Mouse (Mus musculus) forebrain, embryonic 14.5 days (tissue): ENCODE measurements around the gene Tubg2. TPM values are rescaled to one million over a fixed set of nuclear protein-coding genes. Genes with fewer than 3 reads are reported as not detected.

Experiments
- ATAC-seq: fragments of 200-750 bp; cut with Nextera tagmentation; 2 replicates; pipeline ENCODE4 v1.8.0; 2017; ENCODE audit warnings: mild to moderate bottlenecking, moderate library complexity
- DNase-seq: peaks from one replicate; pipeline ENCODE4 v3.0.0-alpha.2; 2015; ENCODE audit warnings: low spot score
- H3K27ac ChIP-seq: fragments of 300-500 bp; sonication (generic); 2 replicates; pipeline ENCODE4 v1.5.1; 2014; ENCODE audit warnings: low read depth, mild to moderate bottlenecking, control low read depth, low read length, moderate library complexity
- H3K27me3 ChIP-seq: fragments of 300-500 bp; sonication (generic); replicated peaks from 2 replicates; pipeline ENCODE4 v1.6.1; 2014; ENCODE audit warnings: low read length, control low read depth, mixed read lengths; ENCODE audit not compliant: control insufficient read depth, insufficient read depth
- H3K36me3 ChIP-seq: fragments of 300-500 bp; sonication (generic); 2 replicates; pipeline ENCODE4 v1.6.1; 2014; ENCODE audit warnings: low read length, control low read depth; ENCODE audit not compliant: control insufficient read depth, insufficient read depth
- H3K4me1 ChIP-seq: fragments of 300-500 bp; sonication (generic); 2 replicates; pipeline ENCODE4 v1.6.1; 2014; ENCODE audit warnings: antibody characterized with exemption, low read length, control low read depth; ENCODE audit not compliant: control insufficient read depth, insufficient read depth
- H3K4me2 ChIP-seq: fragments of 300-500 bp; sonication (generic); 2 replicates; pipeline ENCODE4 v1.6.1; 2014; ENCODE audit warnings: mild to moderate bottlenecking, control low read depth, low read length
- H3K4me3 ChIP-seq: fragments of 300-500 bp; sonication (generic); 2 replicates; pipeline ENCODE4 v1.5.1; 2014; ENCODE audit warnings: low read depth, low read length, control low read depth
- H3K9ac ChIP-seq: fragments of 300-500 bp; sonication (generic); 2 replicates; pipeline ENCODE4 v1.6.1; 2014; ENCODE audit warnings: mild to moderate bottlenecking, low read length, control low read depth, moderate library complexity
- H3K9me3 ChIP-seq: fragments of 300-500 bp; sonication (generic); replicated peaks from 2 replicates; pipeline ENCODE4 v1.6.1; 2016; ENCODE audit warnings: low read length, control low read depth, mixed read lengths; ENCODE audit not compliant: control insufficient read depth
- WGBS: fragments of 180-500 bp; shearing (Covaris S2); extraction: QIAGEN DNeasy Blood & Tissue Kit; methylation state at CpG from one replicate; pipeline ENCODE4 v1.1.7; 2014; 5-methylcytosine and 5-hydroxymethylcytosine counted together
- polyA plus RNA-seq: library from polyadenylated mRNA; unstranded; fragments of >200 nt; fragmentation: Nextera tagmentation; extraction: Ambion mirVana; gene quantifications from 2 replicates; pipeline ENCODE4 v1.2.1, GENCODE M21; 2014

The Tubg2 gene
- polyA plus RNA-seq, 1 experiment from 2014 or later: 27.4 TPM

GRCm38 (mm10) chr11:101143338-101144225 lies 12.1 kb upstream of the Tubg2 start:
- Histone ChIP-seq H3K27me3 (no peaks in the 10 kb centered on the region), H3K4me2 (peak overlapping the region; percentile 40), H3K27ac (peak overlapping the region; percentile 60), H3K9ac (peak overlapping the region; percentile 48; the same call in 1 of the 2 replicates), H3K4me1 (peaks cover 10% of the 10 kb centered on the region), H3K9me3 (no peaks in the 10 kb centered on the region), H3K36me3 (no peaks in the 10 kb centered on the region), H3K4me3 (peak overlapping the region; percentile 14; the same call in 1 of the 2 replicates)
- DNase-seq: peak; percentile 75
- WGBS: 20% methylated on average over 18 of the region's 19 CpGs
- peak; percentile 52; the same call in 1 of the 2 replicates for ATAC-seq

GRCm38 (mm10) chr11:101146377-101146776 lies 9.3 kb upstream of the Tubg2 start:
- H3K27ac ChIP-seq: no peak overlapping the region; the same call in 1 of the 2 replicates
- ATAC-seq (0 out of 2 replicates have a peak, but pooled peaks have one; percentile 29), DNase-seq (peak; percentile 81)
- H3K27me3 ChIP-seq: no peaks in the 10 kb centered on the region
- no peaks in the 10 kb centered on the region for H3K9me3 ChIP-seq
- H3K4me2 ChIP-seq: no peak overlapping the region; the same call in 1 of the 2 replicates
- peaks cover 7% of the 10 kb centered on the region; the same call in 1 of the 2 replicates for H3K4me1 ChIP-seq
- H3K36me3 ChIP-seq: no peaks in the 10 kb centered on the region
- no peak overlapping the region for H3K9ac ChIP-seq
- no peak overlapping the region for H3K4me3 ChIP-seq
- WGBS: 13% methylated on average over 10 of the region's 10 CpGs

GRCm38 (mm10) chr11:101148751-101149150 lies 7.0 kb upstream of the Tubg2 start:
- DNase-seq: no peak
- Histone ChIP-seq H3K9ac (no peak overlapping the region), H3K9me3 (no peaks in the 10 kb centered on the region), H3K36me3 (no peaks in the 10 kb centered on the region), H3K27ac (no peak overlapping the region), H3K27me3 (no peaks in the 10 kb centered on the region), H3K4me2 (no peak overlapping the region), H3K4me1 (peaks cover 7% of the 10 kb centered on the region; the same call in 1 of the 2 replicates), H3K4me3 (no peak overlapping the region)
- ATAC-seq: no peak
- 74% methylated on average over 10 of the region's 10 CpGs for WGBS

DNA sequence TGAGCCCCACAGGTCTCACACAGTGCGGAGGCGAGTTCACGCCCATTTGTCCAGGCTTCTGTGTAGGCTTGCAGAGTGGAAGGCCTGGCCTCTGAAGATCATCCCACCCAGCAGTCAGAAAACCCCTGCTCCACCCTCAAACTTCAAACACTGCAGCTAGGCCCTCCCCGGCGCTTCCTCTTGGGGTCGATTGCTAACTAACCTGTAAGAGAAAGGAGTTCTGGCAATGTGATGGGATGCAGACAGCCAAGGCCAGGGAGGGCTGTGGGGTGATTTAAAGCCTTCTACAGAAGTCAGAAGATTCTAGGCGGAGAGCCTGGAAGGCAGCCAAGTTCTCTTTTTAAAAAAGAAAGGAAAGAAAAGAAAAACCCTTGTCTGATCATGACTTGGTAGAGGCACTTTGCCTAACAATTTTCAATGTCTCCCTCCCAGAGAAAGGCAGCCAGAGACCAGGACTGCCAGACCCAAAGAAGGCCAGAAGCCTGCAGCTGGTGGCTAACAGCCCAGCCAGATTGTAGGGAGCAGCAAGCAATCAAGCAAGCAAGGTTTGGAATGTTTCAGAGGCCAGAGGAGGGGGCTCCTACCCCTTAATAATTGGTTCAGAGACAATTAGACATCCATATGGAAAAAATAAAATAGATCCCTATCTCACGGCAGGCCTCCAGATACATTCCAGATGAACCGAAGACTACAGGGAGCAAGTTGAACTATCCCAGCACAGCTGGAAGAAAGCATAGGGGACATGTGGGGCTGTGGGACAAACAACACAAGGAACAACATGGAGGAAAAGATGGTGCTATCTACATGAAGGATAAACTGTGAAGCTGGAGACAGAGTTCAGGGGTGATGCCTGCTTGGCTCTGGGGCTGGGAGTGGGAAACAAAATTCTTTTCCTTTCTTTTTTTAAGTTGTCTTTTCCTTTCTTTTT lies 6.3 kb upstream of the Tubg2 start:
- Histone ChIP-seq H3K4me3 (no peak overlapping the region), H3K4me2 (no peak overlapping the region), H3K4me1 (peaks cover 7% of the 10 kb centered on the region; the same call in 1 of the 2 replicates), H3K9ac (peak overlapping the region; percentile 22; the same call in 1 of the 2 replicates), H3K9me3 (no peaks in the 10 kb centered on the region), H3K27me3 (no peaks in the 10 kb centered on the region), H3K27ac (peak overlapping the region; percentile 14; the same call in 1 of the 2 replicates), H3K36me3 (no peaks in the 10 kb centered on the region)
- peak; percentile 45 for DNase-seq
- no peak for ATAC-seq
- 48% methylated on average over 9 of the region's 9 CpGs for WGBS

GRCm38 (mm10) chr11:101151063-101151462 lies 4.6 kb upstream of the Tubg2 start:
- ATAC-seq: no peak
- Histone ChIP-seq H3K27ac (no peak overlapping the region), H3K27me3 (no peaks in the 10 kb centered on the region), H3K4me3 (no peak overlapping the region), H3K4me2 (no peak overlapping the region), H3K9me3 (no peaks in the 10 kb centered on the region), H3K4me1 (peaks cover 7% of the 10 kb centered on the region), H3K36me3 (no peaks in the 10 kb centered on the region), H3K9ac (no peak overlapping the region)
- WGBS: 33% methylated on average over 2 of the region's 2 CpGs
- no peak for DNase-seq

DNA sequence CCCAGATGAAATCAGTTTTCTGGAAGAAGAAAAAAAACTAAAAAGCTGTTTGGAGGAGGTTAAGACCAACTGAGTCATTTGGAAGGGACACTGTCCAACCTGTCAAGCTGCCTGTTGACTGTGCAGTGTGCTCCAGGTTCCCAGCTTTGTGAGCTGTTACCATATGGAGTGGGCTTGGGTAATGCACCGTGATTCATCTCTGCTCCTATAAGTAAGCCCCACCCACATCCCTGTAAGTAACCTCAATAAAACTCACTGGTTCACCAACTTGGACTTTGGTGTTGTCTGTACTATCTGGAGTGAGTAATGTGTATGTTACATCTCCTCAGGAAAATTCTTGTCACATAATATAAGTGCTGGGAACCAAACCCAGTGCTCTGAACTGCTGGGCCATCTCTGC lies 2.9 kb upstream of the Tubg2 start:
- H3K27me3 ChIP-seq: no peaks in the 10 kb centered on the region
- H3K4me3 ChIP-seq: no peak overlapping the region
- H3K9me3 ChIP-seq: no peaks in the 10 kb centered on the region
- H3K9ac ChIP-seq: no peak overlapping the region
- WGBS: 88% methylated on average over 1 of the region's 1 CpGs
- ATAC-seq (no peak), DNase-seq (no peak)
- H3K36me3 ChIP-seq: no peaks in the 10 kb centered on the region
- H3K4me2 ChIP-seq: no peak overlapping the region
- H3K4me1 ChIP-seq: peaks cover 4% of the 10 kb centered on the region
- H3K27ac ChIP-seq: no peak overlapping the region

DNA sequence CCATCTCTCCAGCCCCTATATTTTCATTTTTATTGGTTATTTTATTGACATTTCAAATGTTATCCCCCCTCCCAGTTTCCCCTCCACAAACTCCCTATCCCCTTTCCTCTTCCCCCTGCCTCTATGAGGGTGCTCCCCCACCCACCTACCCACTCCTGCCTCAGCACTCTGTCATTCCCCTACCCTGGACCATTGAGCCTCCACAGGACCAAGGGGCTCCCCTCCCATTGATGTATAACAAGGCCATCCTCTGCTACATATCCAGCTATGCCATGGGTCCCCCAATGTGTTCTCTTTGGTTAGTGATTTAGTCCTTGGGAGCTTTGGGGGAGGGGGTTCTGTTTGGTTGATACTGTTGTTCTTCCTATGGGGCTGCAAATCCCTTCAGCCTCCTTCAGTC lies 1.1 kb upstream of the Tubg2 start:
- DNase-seq (no peak), ATAC-seq (no peak)
- no peaks in the 10 kb centered on the region; the same call in 1 of the 2 replicates for H3K4me1 ChIP-seq

DNA sequence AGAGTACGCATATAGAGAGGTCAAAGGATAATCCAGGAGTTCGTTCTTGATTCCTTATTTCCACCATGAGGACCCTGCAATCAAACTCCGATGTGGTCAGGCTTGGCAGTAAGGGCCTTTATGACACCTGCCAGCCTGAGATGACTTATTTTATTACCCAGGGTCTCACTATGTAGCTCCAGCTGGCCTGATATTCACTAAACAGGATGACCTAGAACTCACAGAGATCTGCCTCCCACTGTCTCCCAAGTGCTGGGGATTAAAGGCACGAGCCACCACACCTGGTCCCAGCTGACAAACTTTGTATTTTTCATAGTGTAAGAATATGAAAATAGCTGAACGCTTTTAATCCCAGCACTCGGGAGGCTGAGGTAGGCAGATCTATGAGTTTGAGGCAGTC lies 556 bp upstream of the Tubg2 start:
- no peaks in the 10 kb centered on the region; the same call in 1 of the 2 replicates for H3K4me1 ChIP-seq
- H3K4me3 ChIP-seq: no peak overlapping the region
- H3K9ac ChIP-seq: no peak overlapping the region
- peak overlapping the region; percentile 80; the same call in 1 of the 2 replicates for H3K27ac ChIP-seq
- DNase-seq: no peak
- no peaks in the 10 kb centered on the region for H3K36me3 ChIP-seq
- H3K9me3 ChIP-seq: no peaks in the 10 kb centered on the region
- no peaks in the 10 kb centered on the region for H3K27me3 ChIP-seq
- peak overlapping the region; percentile 71 for H3K4me2 ChIP-seq
- ATAC-seq: no peak
- WGBS: 80% methylated on average over 6 of the region's 6 CpGs

More for the DNA sequence above, 1.1 kb upstream of the Tubg2 start:
- H3K36me3 ChIP-seq: no peaks in the 10 kb centered on the region
- H3K4me2 ChIP-seq: no peak overlapping the region
- H3K27me3 ChIP-seq: no peaks in the 10 kb centered on the region
- H3K9ac ChIP-seq: no peak overlapping the region
- no peaks in the 10 kb centered on the region for H3K9me3 ChIP-seq
- no peak overlapping the region for H3K27ac ChIP-seq
- H3K4me3 ChIP-seq: no peak overlapping the region
